In the genomic region with DNA sequence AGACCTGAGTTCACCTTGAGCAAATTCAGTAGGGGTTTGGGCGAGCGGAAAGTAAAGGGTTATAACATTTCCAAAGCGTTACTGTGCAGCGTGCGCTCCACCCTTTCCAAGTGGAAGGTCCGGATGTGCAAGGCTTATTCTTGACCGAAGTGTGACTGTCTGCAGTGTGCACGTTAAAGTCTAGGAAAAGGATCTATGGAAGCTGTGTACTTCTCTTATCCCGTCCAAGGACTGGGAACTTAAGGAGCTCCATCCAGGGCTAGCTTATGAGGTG, we compare ENCODE assay signal across 8 mouse cellular contexts. TPM values are rescaled to one million over a fixed set of nuclear protein-coding genes. Genes with fewer than 3 reads are reported as not detected.
DNase-seq lines count a peak whose midpoint lies in the region; ATAC-seq and TF ChIP-seq lines count a peak whose summit lies in the region.

No protein-coding gene starts in this region.

- H3K4me1 ChIP-seq in megakaryocyte, embryonic 14.5 days, result peaks cover 61% of the 10 kb centered on the region
- peaks cover 7% of the 10 kb centered on the region for H3K4me1 ChIP-seq in embryonic fibroblast, embryonic 13.5 days (ENCODE audit: control insufficient read depth, insufficient read depth, low read length)
- H3K4me1 ChIP-seq in limb, embryonic 11.5 days (ENCODE audit: control insufficient read depth, insufficient read depth, low read length), result peaks cover 12% of the 10 kb centered on the region
- H3K4me1 ChIP-seq in stomach, embryonic 14.5 days (ENCODE audit: control insufficient read depth, insufficient read depth, low read length), result peaks cover 12% of the 10 kb centered on the region; the same call in 1 of the 2 replicates

- no peak for TF ChIP-seq POLR2A in embryonic fibroblast, embryonic 13.5 days (IDR thresholded peaks at IDR 0.05; ENCODE audit: low read depth, low read length)

- TF ChIP-seq CTCF in embryonic fibroblast, embryonic 13.5 days (IDR thresholded peaks at IDR 0.05; ENCODE audit: borderline replicate concordance, insufficient read depth, low read length), result no peak

- peak overlapping the region; percentile 75 for H3K27ac ChIP-seq in embryonic fibroblast, embryonic 13.5 days (ENCODE audit: insufficient read depth, low read length)
- H3K27ac ChIP-seq in limb, embryonic 11.5 days (replicated peaks; ENCODE audit: low read depth, low read length), result peak overlapping the region; percentile 91
- peak overlapping the region; percentile 93 for H3K27ac ChIP-seq in stomach, embryonic 14.5 days (ENCODE audit: low read length)

- peak overlapping the region; percentile 96 for H3K4me3 ChIP-seq in megakaryocyte, embryonic 14.5 days (replicated peaks)
- peak overlapping the region; percentile 72 for H3K4me3 ChIP-seq in embryonic fibroblast, embryonic 13.5 days (ENCODE audit: insufficient read depth, low read length)
- H3K4me3 ChIP-seq in limb, embryonic 11.5 days (ENCODE audit: low read depth, low read length), result peak overlapping the region; percentile 83
- H3K4me3 ChIP-seq in stomach, embryonic 14.5 days (ENCODE audit: low read depth, low read length), result peak overlapping the region; percentile 73

- 0% methylated on average over 9 of the region's 9 CpGs for WGBS in limb, embryonic 11.5 days
- WGBS in stomach, embryonic 14.5 days, result under 1% methylated on average over 9 of the region's 9 CpGs

- DNase-seq in limb, embryonic 11.5 days (ENCODE audit: low spot score), result no peak
- no peak for DNase-seq in adrenal gland, adult 18-20 months (ENCODE audit: low spot score in 2 of 2)
- no peak for DNase-seq in Muller cell, postnatal 12 days (ENCODE audit: inconsistent ontology term)
- no peak for DNase-seq in thymus, postnatal 25 days

- peak overlapping the region; percentile 60 for H3K4me2 ChIP-seq in limb, embryonic 11.5 days (ENCODE audit: low read depth, severe bottlenecking)
- peak overlapping the region; percentile 61 for H3K4me2 ChIP-seq in stomach, embryonic 14.5 days (replicated peaks; ENCODE audit: low read depth, low read length)

- no peaks in the 10 kb centered on the region for H3K9me3 ChIP-seq in megakaryocyte, embryonic 14.5 days
- H3K9me3 ChIP-seq in limb, embryonic 11.5 days (ENCODE audit: control insufficient read depth, low read length), result no peaks in the 10 kb centered on the region
- no peaks in the 10 kb centered on the region for H3K9me3 ChIP-seq in stomach, embryonic 14.5 days (ENCODE audit: control insufficient read depth, low read depth, low read length)

- H3K27me3 ChIP-seq in megakaryocyte, embryonic 14.5 days (replicated peaks), result no peaks in the 10 kb centered on the region
- no peaks in the 10 kb centered on the region for H3K27me3 ChIP-seq in limb, embryonic 11.5 days (ENCODE audit: control insufficient read depth, insufficient read depth, low read length)
- no peaks in the 10 kb centered on the region for H3K27me3 ChIP-seq in stomach, embryonic 14.5 days (ENCODE audit: control insufficient read depth, insufficient read depth, low read length)

- H3K36me3 ChIP-seq in megakaryocyte, embryonic 14.5 days (replicated peaks; ENCODE audit: low read length), result peaks cover 35% of the 10 kb centered on the region
- H3K36me3 ChIP-seq in limb, embryonic 11.5 days (ENCODE audit: control insufficient read depth, insufficient read depth, low read length), result peaks cover 7% of the 10 kb centered on the region; the same call in 1 of the 2 replicates
- H3K36me3 ChIP-seq in stomach, embryonic 14.5 days (ENCODE audit: control insufficient read depth, insufficient read depth, low read length), result peaks cover 11% of the 10 kb centered on the region; the same call in 1 of the 2 replicates

- no peak for ATAC-seq in megakaryocyte, adult 5-6 weeks (ENCODE audit: poor library complexity, severe bottlenecking)
- ATAC-seq in limb, embryonic 11.5 days (ENCODE audit: insufficient number of reproducible peaks, low FRiP score, low TSS enrichment, low read depth), result 0 out of 2 replicates have a peak, but pooled peaks have one; percentile 1
- no peak for ATAC-seq in stomach, embryonic 14.5 days (ENCODE audit: insufficient number of reproducible peaks, insufficient read depth, low FRiP score, low read depth)

- H3K9ac ChIP-seq in limb, embryonic 11.5 days (ENCODE audit: low read length), result peak overlapping the region; percentile 97
- peak overlapping the region; percentile 83 for H3K9ac ChIP-seq in stomach, embryonic 14.5 days (replicated peaks; ENCODE audit: low read depth, low read length)

RNA-seq across cellular contexts. Expression of a gene that starts 0.9 kb away (rescaled TPM):
- polyA plus RNA-seq in megakaryocyte, embryonic 14.5 days (2012; ENCODE audit: insufficient read depth, low replicate concordance), result 61.0 and 87.0 TPM in 2 replicates
- 115 and 122 TPM in 2 replicates for total RNA-seq in megakaryocyte, adult 5-6 weeks (2015)
- total RNA-seq in megakaryocyte, adult 5-6 weeks (2017), result 75.5 and 82.5 TPM in 2 replicates
- polyA plus RNA-seq in embryonic fibroblast, embryonic 13.5 days (2011; ENCODE audit: insufficient read length, low read depth, missing spikeins), result 58.6 and 66.6 TPM in 2 replicates
- polyA plus RNA-seq in limb, embryonic 11.5 days (2014; fragmentation: Nextera tagmentation; extraction: Ambion mirVana), result 233 and 247 TPM in 2 replicates
- 140 and 151 TPM in 2 replicates for polyA plus RNA-seq in stomach, embryonic 14.5 days (2014; fragmentation: Nextera tagmentation; extraction: Ambion mirVana)
- 10 to 100 TPM; 15.1 to 22.6 TPM for total RNA-seq in adrenal gland, adult 18-20 months (2021)
